Mouse (Mus musculus): ENCODE data around the gene Tulp3. TPM values are rescaled to one million over a fixed set of nuclear protein-coding genes. Genes with fewer than 3 reads are reported as not detected.
A peak's percentile ranks its signal among the peaks of the same experiment; 100 is the strongest.

Gene Tulp3
- total and polyA plus RNA-seq, 2 experiments from 2014 or later = 5.1 TPM

DNA sequence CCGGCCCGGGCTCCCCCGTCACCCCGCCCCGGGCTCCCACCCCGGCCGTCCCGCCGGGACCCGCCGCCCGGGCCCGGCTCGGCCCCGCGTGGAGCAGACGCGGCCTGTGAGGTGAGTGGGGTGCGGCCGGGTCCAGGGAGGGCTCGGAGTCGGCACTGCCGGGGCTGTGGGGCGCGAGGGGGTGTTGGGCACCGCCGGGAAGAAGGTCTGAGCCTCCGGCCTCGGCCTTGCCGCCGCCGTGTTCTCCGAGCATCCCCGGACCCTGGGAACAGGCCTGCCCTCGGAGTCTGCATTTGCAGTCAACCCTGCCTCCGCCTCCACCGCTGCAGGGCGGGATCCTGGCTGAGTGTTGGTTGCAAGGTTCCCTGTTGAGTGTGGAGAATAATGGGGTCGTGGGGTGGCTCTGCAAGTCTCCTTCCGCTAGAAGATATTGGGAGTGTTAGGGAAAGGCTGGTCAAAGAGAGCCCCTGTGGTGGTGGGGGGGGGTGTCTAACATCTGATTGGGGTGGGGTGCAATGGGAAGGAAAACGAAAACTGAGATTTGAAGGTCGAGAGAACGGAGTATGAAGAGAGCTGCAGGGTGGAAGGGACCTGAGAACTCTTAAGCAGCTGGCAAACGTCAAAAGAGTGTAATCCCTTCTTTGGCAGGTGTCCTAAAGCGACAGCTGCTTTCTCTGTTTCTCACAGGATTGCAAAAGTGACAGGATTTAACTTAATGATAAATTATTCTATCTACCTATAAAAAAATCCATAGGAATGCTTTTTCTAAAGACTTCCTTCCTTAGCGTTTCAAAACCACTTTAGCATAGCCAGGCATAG, 7.6 kb upstream of the Tulp3 start:
- no peaks in the 10 kb centered on the region for H3K9me3 ChIP-seq (replicated peaks; ENCODE audit: control insufficient read depth, low read length)
- H3K9ac ChIP-seq (replicated peaks; ENCODE audit: low read depth, low read length) = peak overlapping the region; percentile 95
- H3K36me3 ChIP-seq (replicated peaks; ENCODE audit: control insufficient read depth, insufficient read depth, low read length) = peaks cover 26% of the 10 kb centered on the region
- peaks cover 15% of the 10 kb centered on the region; the same call in 1 of the 2 replicates for H3K4me1 ChIP-seq (ENCODE audit: control insufficient read depth, insufficient read depth)
- peak overlapping the region; percentile 99 for H3K4me2 ChIP-seq (ENCODE audit: low read depth, low read length)
- no peak for ATAC-seq (ENCODE audit: insufficient read depth, low read depth)
- WGBS = 1% methylated on average over 46 of the region's 46 CpGs
- H3K4me3 ChIP-seq (ENCODE audit: low read depth, low read length) = peak overlapping the region; percentile 96
- no peaks in the 10 kb centered on the region for H3K27me3 ChIP-seq (ENCODE audit: control insufficient read depth, insufficient read depth, low read length)
- TF ChIP-seq EP300 (IDR thresholded peaks at IDR 0.05; ENCODE audit: low read depth) (no peak), CTCF (IDR thresholded peaks at IDR 0.05; ENCODE audit: low read depth) (no peak)
- no peak for DNase-seq (ENCODE audit: low spot score)
- peak overlapping the region; percentile 91 for H3K27ac ChIP-seq (ENCODE audit: low read depth)

DNA sequence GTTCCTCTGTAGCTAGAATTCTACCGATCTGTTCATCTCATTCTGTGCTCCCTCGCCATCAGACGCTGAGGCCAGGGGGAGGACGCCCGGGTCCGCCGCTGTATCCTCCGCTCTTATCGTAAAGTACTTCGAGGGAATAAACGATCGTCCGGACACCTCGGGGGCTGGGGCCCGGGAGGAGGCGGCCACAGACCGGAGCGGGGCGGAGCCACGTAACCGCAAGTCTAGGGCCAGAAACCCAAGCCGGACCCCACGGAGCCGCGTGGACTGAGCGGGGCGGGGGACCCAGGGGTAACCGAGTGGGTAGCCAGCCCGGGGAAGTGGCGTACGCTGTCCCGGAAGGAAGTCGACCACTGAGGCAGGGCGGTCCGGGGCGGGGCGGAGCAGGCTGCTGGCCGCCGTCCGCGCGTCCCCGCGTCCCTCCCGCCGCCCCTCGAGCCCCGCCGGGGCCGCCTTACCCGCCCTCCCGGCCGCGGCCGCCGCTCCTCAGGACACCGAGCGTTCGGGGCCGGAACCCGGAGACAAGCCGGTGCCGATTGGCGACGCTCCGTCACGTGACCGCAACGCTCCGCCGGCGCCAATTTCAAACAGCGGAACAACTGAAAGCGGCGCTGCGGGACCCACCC, 6.8 kb upstream of the Tulp3 start, which contains the start of the genes Rhno1 and Foxm1:
Rhno1 (minus strand) TSS at position 531 of the 626 bp plus-strand sequence.
Foxm1 (plus strand) TSS at position 587 of the 626 bp plus-strand sequence.
- H3K9ac ChIP-seq (replicated peaks; ENCODE audit: low read depth, low read length) = peak within 1 kb of the TSS; percentile 95

DNA sequence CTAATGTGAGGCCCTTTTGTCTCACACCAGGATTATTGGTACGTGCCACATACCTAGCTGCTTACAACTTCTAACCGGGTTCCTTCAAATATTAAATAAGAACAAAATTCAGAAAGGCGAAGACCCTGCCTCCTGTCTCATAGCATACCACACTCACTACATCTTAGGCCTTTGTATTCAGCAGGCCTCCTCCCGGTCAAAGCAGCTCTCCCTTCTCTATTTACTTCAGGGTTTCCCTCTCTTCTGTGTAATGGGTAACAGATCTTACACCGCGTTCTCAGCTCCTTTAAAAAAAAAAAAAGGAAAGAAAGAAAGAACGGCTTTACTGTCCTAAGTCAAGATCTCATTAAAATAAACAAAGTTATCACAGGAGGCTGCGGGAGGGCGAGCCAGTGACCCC, 6.2 kb upstream of the Tulp3 start:
- TF ChIP-seq EP300 (IDR thresholded peaks at IDR 0.05; ENCODE audit: low read depth) (no peak), CTCF (IDR thresholded peaks at IDR 0.05; ENCODE audit: low read depth) (no peak)
- H3K4me1 ChIP-seq (ENCODE audit: control insufficient read depth, insufficient read depth) = peaks cover 15% of the 10 kb centered on the region; the same call in 1 of the 2 replicates
- no peak for DNase-seq (ENCODE audit: low spot score)
- H3K4me2 ChIP-seq (ENCODE audit: low read depth, low read length) = peak overlapping the region; percentile 99
- 18% methylated on average over 9 of the region's 9 CpGs for WGBS
- peak overlapping the region; percentile 95 for H3K9ac ChIP-seq (replicated peaks; ENCODE audit: low read depth, low read length)
- peaks cover 25% of the 10 kb centered on the region for H3K36me3 ChIP-seq (replicated peaks; ENCODE audit: control insufficient read depth, insufficient read depth, low read length)
- peak overlapping the region; percentile 91 for H3K27ac ChIP-seq (ENCODE audit: low read depth)
- peak overlapping the region; percentile 96 for H3K4me3 ChIP-seq (ENCODE audit: low read depth, low read length)
- no peaks in the 10 kb centered on the region for H3K27me3 ChIP-seq (ENCODE audit: control insufficient read depth, insufficient read depth, low read length)
- no peaks in the 10 kb centered on the region for H3K9me3 ChIP-seq (replicated peaks; ENCODE audit: control insufficient read depth, low read length)
- ATAC-seq (ENCODE audit: insufficient read depth, low read depth) = no peak

More for the DNA sequence above, 6.8 kb upstream of the Tulp3 start, which contains the start of the genes Rhno1 and Foxm1:
- no peaks in the 10 kb centered on the region for H3K27me3 ChIP-seq (ENCODE audit: control insufficient read depth, insufficient read depth, low read length)
- under 1% methylated on average over 54 of the region's 76 CpGs for WGBS
- peaks cover 26% of the 10 kb centered on the region for H3K36me3 ChIP-seq (replicated peaks; ENCODE audit: control insufficient read depth, insufficient read depth, low read length)
- H3K9me3 ChIP-seq (replicated peaks; ENCODE audit: control insufficient read depth, low read length) = no peaks in the 10 kb centered on the region
- peak within 1 kb of the TSS; percentile 91 for H3K27ac ChIP-seq (ENCODE audit: low read depth)
- ATAC-seq (ENCODE audit: insufficient read depth, low read depth) = peak; percentile 86
- peak within 1 kb of the TSS; percentile 96 for H3K4me3 ChIP-seq (ENCODE audit: low read depth, low read length)
- TF ChIP-seq CTCF (IDR thresholded peaks at IDR 0.05; ENCODE audit: low read depth) (no peak), EP300 (IDR thresholded peaks at IDR 0.05; ENCODE audit: low read depth) (no peak)
- DNase-seq (ENCODE audit: low spot score) = peak; percentile 69
- H3K4me1 ChIP-seq (ENCODE audit: control insufficient read depth, insufficient read depth) = peaks cover 15% of the 10 kb centered on the region; the same call in 1 of the 2 replicates
- H3K4me2 ChIP-seq (ENCODE audit: low read depth, low read length) = peak within 1 kb of the TSS; percentile 99

DNA sequence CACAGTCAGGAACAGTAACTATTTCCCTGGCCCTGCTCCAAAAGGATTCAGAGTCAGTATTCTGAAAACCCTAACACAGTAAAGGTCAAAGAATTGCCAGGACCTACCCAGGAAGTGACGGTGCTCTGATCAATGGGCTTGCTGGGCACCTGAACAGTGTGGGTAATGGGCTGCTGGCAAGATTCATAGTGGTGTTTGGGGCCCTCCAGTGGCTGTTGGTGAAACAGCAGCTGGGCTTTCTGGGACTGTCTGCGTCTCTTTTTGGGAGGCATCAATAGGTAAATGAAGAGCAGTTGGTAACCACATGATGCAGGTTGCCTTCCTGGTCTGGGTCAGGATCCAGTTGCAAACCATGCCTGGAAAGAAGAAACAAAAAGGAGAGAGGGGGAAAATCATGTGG, 3.3 kb upstream of the Tulp3 start:
- Histone ChIP-seq H3K27ac (ENCODE audit: low read depth) (no peak overlapping the region), H3K9ac (replicated peaks; ENCODE audit: low read depth, low read length) (no peak overlapping the region), H3K9me3 (replicated peaks; ENCODE audit: control insufficient read depth, low read length) (no peaks in the 10 kb centered on the region), H3K4me3 (ENCODE audit: low read depth, low read length) (no peak overlapping the region), H3K4me1 (ENCODE audit: control insufficient read depth, insufficient read depth) (peaks cover 25% of the 10 kb centered on the region), H3K36me3 (replicated peaks; ENCODE audit: control insufficient read depth, insufficient read depth, low read length) (peaks cover 18% of the 10 kb centered on the region), H3K4me2 (ENCODE audit: low read depth, low read length) (no peak overlapping the region), H3K27me3 (ENCODE audit: control insufficient read depth, insufficient read depth, low read length) (no peaks in the 10 kb centered on the region)
- ATAC-seq (ENCODE audit: insufficient read depth, low read depth) (no peak), DNase-seq (ENCODE audit: low spot score) (no peak)
- 33% methylated on average over 2 of the region's 2 CpGs for WGBS
- TF ChIP-seq CTCF (IDR thresholded peaks at IDR 0.05; ENCODE audit: low read depth) (peak; percentile 63), EP300 (IDR thresholded peaks at IDR 0.05; ENCODE audit: low read depth) (no peak)

DNA sequence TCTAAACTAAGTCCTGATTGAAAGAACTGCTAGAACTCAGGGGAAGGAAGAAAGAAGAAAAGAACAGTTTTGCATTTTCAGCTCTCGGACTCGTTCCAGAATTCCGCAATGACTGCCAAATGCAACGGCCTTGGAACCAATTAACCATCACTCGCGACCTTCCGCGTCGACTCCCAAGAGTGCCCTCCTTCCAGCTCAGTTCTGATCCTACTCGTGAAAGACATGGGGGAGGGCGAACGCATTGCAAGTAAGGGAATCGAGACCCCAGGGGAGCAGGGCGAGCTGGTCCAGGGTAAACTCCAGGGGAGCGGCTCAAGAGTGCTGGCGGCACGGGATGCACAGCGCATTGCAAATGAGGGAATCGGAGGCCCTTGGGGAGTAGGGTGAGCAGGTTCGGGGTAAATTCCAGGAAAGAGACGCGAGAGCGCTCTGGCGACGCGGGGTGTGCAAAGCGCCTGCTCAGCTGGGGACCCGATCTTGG, 410 bp downstream of the Tulp3 start:
- Histone ChIP-seq H3K9me3 (replicated peaks; ENCODE audit: control insufficient read depth, low read length) (no peaks in the 10 kb centered on the region), H3K27ac (ENCODE audit: low read depth) (peak overlapping the region; percentile 63), H3K9ac (replicated peaks; ENCODE audit: low read depth, low read length) (peak overlapping the region; percentile 58), H3K4me2 (ENCODE audit: low read depth, low read length) (peak overlapping the region; percentile 92), H3K36me3 (replicated peaks; ENCODE audit: control insufficient read depth, insufficient read depth, low read length) (peaks cover 21% of the 10 kb centered on the region), H3K4me1 (ENCODE audit: control insufficient read depth, insufficient read depth) (peaks cover 9% of the 10 kb centered on the region), H3K27me3 (ENCODE audit: control insufficient read depth, insufficient read depth, low read length) (no peaks in the 10 kb centered on the region), H3K4me3 (ENCODE audit: low read depth, low read length) (peak overlapping the region; percentile 80)
- peak; percentile 53 for ATAC-seq (ENCODE audit: insufficient read depth, low read depth)
- WGBS = under 1% methylated on average over 28 of the region's 28 CpGs
- peak; percentile 45 for DNase-seq (ENCODE audit: low spot score)
- TF ChIP-seq CTCF (IDR thresholded peaks at IDR 0.05; ENCODE audit: low read depth) (no peak), EP300 (IDR thresholded peaks at IDR 0.05; ENCODE audit: low read depth) (no peak)

Data from heart, postnatal 0 days (tissue).